Comparison of ENCODE assay signal across 9 mouse cellular contexts in genomic region chr13:56615864-56616263, GRCm38 (mm10). TPM values are rescaled to one million over a fixed set of nuclear protein-coding genes. Genes with fewer than 3 reads are reported as not detected.
DNase-seq lines count a peak whose midpoint lies in the region; ATAC-seq and TF ChIP-seq lines count a peak whose summit lies in the region.
"Had no signal": no experiment of that assay in that cellular context is flagged by ENCODE, and none has a peak within 500 bp of the region (broad histone marks: within the 10 kb centered on the region; RNA-seq: fewer than 3 reads in every experiment).

No protein-coding gene starts in this region.

- 41% methylated on average over 9 of the region's 9 CpGs for WGBS in liver, postnatal 0 days (ENCODE audit: insufficient replicate concordance)
- 56% methylated on average over 9 of the region's 9 CpGs for WGBS in liver, embryonic 11.5 days
- WGBS in embryonic facial prominence, embryonic 15.5 days: 77% methylated on average over 9 of the region's 9 CpGs

- H3K9me3 ChIP-seq in liver, postnatal 0 days (ENCODE audit: low read length): no peaks in the 10 kb centered on the region
- H3K9me3 ChIP-seq in liver, embryonic 11.5 days (ENCODE audit: control insufficient read depth, low read length): no peaks in the 10 kb centered on the region
- H3K9me3 ChIP-seq in embryonic facial prominence, embryonic 15.5 days (replicated peaks): no peaks in the 10 kb centered on the region
- H3K9me3 ChIP-seq: heart, embryonic 13.5 days had no signal

- H3K36me3 ChIP-seq in liver, postnatal 0 days (replicated peaks; ENCODE audit: insufficient read depth, low read length): no peaks in the 10 kb centered on the region
- H3K36me3 ChIP-seq in liver, embryonic 11.5 days (ENCODE audit: control insufficient read depth, insufficient read depth, low read length): no peaks in the 10 kb centered on the region
- no peaks in the 10 kb centered on the region for H3K36me3 ChIP-seq in embryonic facial prominence, embryonic 15.5 days

- no peaks in the 10 kb centered on the region for H3K27me3 ChIP-seq in liver, postnatal 0 days (ENCODE audit: insufficient read depth, low read length)
- no peaks in the 10 kb centered on the region; the same call in 1 of the 2 replicates for H3K27me3 ChIP-seq in liver, embryonic 11.5 days (replicated peaks; ENCODE audit: control insufficient read depth, insufficient read depth, low read length)
- no peaks in the 10 kb centered on the region for H3K27me3 ChIP-seq in embryonic facial prominence, embryonic 15.5 days

- no peak for TF ChIP-seq EP300 in liver, postnatal 0 days (IDR thresholded peaks at IDR 0.05; ENCODE audit: low read depth)

- H3K4me2 ChIP-seq in liver, postnatal 0 days (ENCODE audit: low read depth, low read length): peak overlapping the region; percentile 33
- no peak overlapping the region for H3K4me2 ChIP-seq in liver, embryonic 11.5 days
- no peak overlapping the region for H3K4me2 ChIP-seq in embryonic facial prominence, embryonic 15.5 days (replicated peaks)
- H3K4me2 ChIP-seq: heart, embryonic 13.5 days had no signal

- DNase-seq in cerebellum, adult 18-20 months: peak; percentile 30 to 54
- DNase-seq in liver, postnatal 0 days: no peak
- DNase-seq in liver, embryonic 11.5 days (ENCODE audit: low spot score): no peak
- DNase-seq in naive thymus-derived CD4-positive, alpha-beta T cell, adult 2 months (ENCODE audit: low read depth): peak; percentile 10
- no peak for DNase-seq in gastrocnemius, postnatal 25 days
- no peak for DNase-seq in frontal cortex, postnatal 36 days (ENCODE audit: low spot score in 2 of 2)

- peaks cover 26% of the 10 kb centered on the region for H3K4me1 ChIP-seq in liver, postnatal 0 days (ENCODE audit: insufficient read depth)
- peaks cover 30% of the 10 kb centered on the region for H3K4me1 ChIP-seq in liver, embryonic 11.5 days (replicated peaks; ENCODE audit: control insufficient read depth, insufficient read depth, low read length)
- H3K4me1 ChIP-seq in embryonic facial prominence, embryonic 15.5 days: peaks cover 48% of the 10 kb centered on the region

- peak; percentile 57 for TF ChIP-seq CTCF in liver, postnatal 0 days (IDR thresholded peaks at IDR 0.05; ENCODE audit: low read depth)

- H3K9ac ChIP-seq in liver, postnatal 0 days (replicated peaks): no peak overlapping the region
- H3K9ac ChIP-seq in liver, embryonic 11.5 days (ENCODE audit: low read depth, low read length): no peak overlapping the region
- H3K9ac ChIP-seq in embryonic facial prominence, embryonic 15.5 days: no peak overlapping the region
- H3K9ac ChIP-seq: heart, embryonic 13.5 days had no signal

- H3K27ac ChIP-seq in liver, postnatal 0 days (ENCODE audit: low read depth): no peak overlapping the region
- H3K27ac ChIP-seq in liver, embryonic 11.5 days (ENCODE audit: low read depth, low read length): no peak overlapping the region
- 0 out of 2 replicates have a peak overlapping the region, but pooled peaks have one; percentile 7 for H3K27ac ChIP-seq in embryonic facial prominence, embryonic 15.5 days (replicated peaks)
- H3K27ac ChIP-seq: heart, embryonic 13.5 days had no signal

- ATAC-seq in cerebellum, adult (ENCODE audit: insufficient number of reproducible peaks, low FRiP score, low TSS enrichment): no peak
- ATAC-seq in liver, postnatal 0 days: 0 out of 2 replicates have a peak, but pooled peaks have one; percentile 10
- ATAC-seq in liver, embryonic 11.5 days (replicated peaks; ENCODE audit: low FRiP score): no peak
- no peak for ATAC-seq in embryonic facial prominence, embryonic 15.5 days (ENCODE audit: insufficient number of reproducible peaks, low FRiP score, low TSS enrichment, low read depth)

- no peak overlapping the region for H3K4me3 ChIP-seq in liver, postnatal 0 days (ENCODE audit: low read depth, low read length)
- no peak overlapping the region for H3K4me3 ChIP-seq in liver, embryonic 11.5 days (ENCODE audit: low read depth, low read length)
- no peak overlapping the region for H3K4me3 ChIP-seq in embryonic facial prominence, embryonic 15.5 days (replicated peaks)
- H3K4me3 ChIP-seq: heart, embryonic 13.5 days had no signal

RNA-seq across cellular contexts. Expression of gene Tgfbi, which starts 6.5 kb away (rescaled TPM):
- 24.9 and 26.8 TPM in 2 replicates for polyA plus RNA-seq in liver, postnatal 0 days (2015; fragmentation: Nextera tagmentation; extraction: Ambion mirVana)
- polyA plus RNA-seq in liver, embryonic 11.5 days (2014; fragmentation: Nextera tagmentation; extraction: Ambion mirVana): 27.6 and 28.2 TPM in 2 replicates
- 64.4 and 68.3 TPM in 2 replicates for polyA plus RNA-seq in embryonic facial prominence, embryonic 15.5 days (2015; fragmentation: Nextera tagmentation; extraction: Ambion mirVana)
- total RNA-seq in gastrocnemius, postnatal 25 days (2021): 10 to 100 TPM; 19.2 to 20.5 TPM

Comparison
In these comparisons a context has a peak if more than half of its experiments do, and no peak if none do; other contexts are left out.
1. DNase-seq: peak in cerebellum, adult 18-20 months (2 of 2) and naive thymus-derived CD4-positive, alpha-beta T cell, adult 2 months (single experiment); none in liver, postnatal 0 days (single experiment), liver, embryonic 11.5 days (single experiment), gastrocnemius, postnatal 25 days (single experiment) and frontal cortex, postnatal 36 days (0 of 2).